Mouse (Mus musculus) left cerebral cortex, adult 2 months (tissue): Measurements from ENCODE around the gene Zbtb4. TPM values are rescaled to one million over a fixed set of nuclear protein-coding genes. Genes with fewer than 3 reads are reported as not detected.

ENCODE experiments used
- DNase-seq, 2 experiments: peaks; one replicate each; pipeline ENCODE4 v3.0.0; 2021 to 2022; ENCODE audit warnings: low spot score in 2 of 2, mixed read lengths in 1 of 2; ENCODE audit errors: extremely low spot score in 1 of 2
- H3K27ac ChIP-seq: fragments of 200-600 bp; 2 replicates; pipeline ENCODE4 v1.8.1; 2022
- H3K4me3 ChIP-seq: fragments of 200-600 bp; 2 replicates; pipeline ENCODE4 v1.8.1; 2022
- CTCF ChIP-seq: fragments of 200-600 bp; IDR thresholded peaks from 2 replicates; pipeline ENCODE4 v1.8.1; 2022; ENCODE audit warnings: antibody characterized with exemption, mild to moderate bottlenecking, moderate library complexity
- intact Hi-C: fragments of 180-260 bp; cut with DNase I; formaldehyde crosslinking; loops from one replicate; pipeline ENCODE4 v1.15.1; 2025
- total RNA-seq, 2 experiments: library from RNA; stranded (reverse); gene quantifications; 2 replicates each; pipeline ENCODE4 v1.2.3; 2021

Zbtb4 gene
- total RNA-seq, 2 experiments from 2014 or later: 134 to 167 TPM

- intact Hi-C loops: no loop called here
- no peak for DNase-seq
- TF ChIP-seq CTCF: no peak
- H3K4me3 ChIP-seq: no peak overlapping the region
- H3K27ac ChIP-seq: no peak overlapping the region
Measured at GRCm38 (mm10) chr11:69823456-69823855, 57.7 kb downstream of the Zbtb4 start.

- H3K4me3 ChIP-seq: no peak overlapping the region
- no peak overlapping the region for H3K27ac ChIP-seq
- TF ChIP-seq CTCF: no peak
- intact Hi-C loops: no loop called here
- DNase-seq: no peak
Measured at GRCm38 (mm10) chr11:69828832-69829231, 63.1 kb downstream of the Zbtb4 start.

DNA sequence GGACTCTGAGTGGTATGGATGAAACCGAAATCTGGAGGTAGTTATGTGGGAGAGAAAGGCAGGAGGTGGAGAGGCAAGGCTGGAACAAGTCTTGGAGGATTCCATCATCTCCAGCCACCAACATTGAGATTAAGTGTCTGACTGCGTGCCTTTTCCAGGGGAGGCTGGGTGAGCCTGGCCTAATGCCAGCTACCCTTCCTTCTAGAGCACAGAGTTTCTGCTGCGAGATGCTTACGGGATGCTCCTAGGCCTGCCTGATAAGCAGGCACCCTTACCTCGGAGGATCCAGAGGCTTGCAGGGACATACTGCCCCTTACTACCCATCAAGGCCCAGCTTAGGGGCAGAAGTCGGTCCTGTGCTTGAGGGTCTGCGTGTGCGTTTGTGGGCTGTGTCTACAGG, 67.8 kb downstream of the Zbtb4 start:
- intact Hi-C loops: no loop called here
- H3K4me3 ChIP-seq: peak overlapping the region; percentile 67
- H3K27ac ChIP-seq: no peak overlapping the region
- DNase-seq: no peak
- TF ChIP-seq CTCF: no peak

Other genes starting within 250 kb of the Zbtb4 start
- 1 to 10 TPM; 2.7 to 3.7 TPM for gene Dnah2, start 216.8 kb upstream of the Zbtb4 start, total RNA-seq
- 10 to 100 TPM; 46.6 to 63.0 TPM for gene Efnb3, start 205.7 kb upstream of the Zbtb4 start, total RNA-seq
- 10 to 100 TPM in 1 of 2 experiments, 1 to 10 TPM in 1; 7.6 to 10.5 TPM for gene Wrap53, start 185.7 kb upstream of the Zbtb4 start, total RNA-seq
- gene Trp53, start 185.6 kb upstream of the Zbtb4 start, total RNA-seq: 10 to 100 TPM; 23.7 TPM
- gene Atp1b2, start 160.0 kb upstream of the Zbtb4 start, total RNA-seq: 100 to 1,000 TPM; 411 to 429 TPM
- not detected for gene Shbg, start 148.0 kb upstream of the Zbtb4 start, total RNA-seq
- gene Sat2, start 143.9 kb upstream of the Zbtb4 start, total RNA-seq: 10 to 100 TPM in 1 of 2 experiments, 1 to 10 TPM in 1; 9.9 to 13.7 TPM
- 100 to 1,000 TPM; 146 TPM for gene Fxr2, start 132.9 kb upstream of the Zbtb4 start, total RNA-seq
- not detected for gene Sox15, start 110.6 kb upstream of the Zbtb4 start, total RNA-seq
- gene Mpdu1, start 103.3 kb upstream of the Zbtb4 start, total RNA-seq: 10 to 100 TPM; 59.0 to 59.4 TPM
- 10 to 100 TPM; 11.8 to 14.1 TPM for gene Cd68, start 99.8 kb upstream of the Zbtb4 start, total RNA-seq
- 100 to 1,000 TPM; 299 to 311 TPM for gene Eif4a1, start 93.5 kb upstream of the Zbtb4 start, total RNA-seq
- gene Senp3, start 83.8 kb upstream of the Zbtb4 start, total RNA-seq: 100 to 1,000 TPM; 108 to 111 TPM
- 1 to 10 TPM; 3.3 to 3.8 TPM for gene Tnfsf13, start 80.1 kb upstream of the Zbtb4 start, total RNA-seq
- 10 to 100 TPM in 1 of 2 experiments, 1 to 10 TPM in 1; 9.5 to 10.6 TPM for gene Tnfsf12, start 70.1 kb upstream of the Zbtb4 start, total RNA-seq
- 1 to 10 TPM; 1.4 to 1.9 TPM for gene Tnfsfm13, start 69.8 kb upstream of the Zbtb4 start, total RNA-seq
- 10 to 100 TPM; 55.1 to 56.6 TPM for gene Polr2a, start 7.3 kb upstream of the Zbtb4 start, total RNA-seq
- gene Slc35g3, start 3.9 kb upstream of the Zbtb4 start, total RNA-seq: not detected
- gene Chrnb1, start 30.0 kb downstream of the Zbtb4 start, total RNA-seq: 1 to 10 TPM; 1.0 to 1.4 TPM
- 10 to 100 TPM; 15.9 to 19.8 TPM for gene Fgf11, start 35.9 kb downstream of the Zbtb4 start, total RNA-seq
- under 1 TPM in 1 of 2 experiments, not detected in 1; 0.23 TPM for gene Tmem102, start 39.7 kb downstream of the Zbtb4 start, total RNA-seq
- gene Gm39566, start 49.4 kb downstream of the Zbtb4 start, total RNA-seq: not detected
- gene Spem2, start 52.6 kb downstream of the Zbtb4 start, total RNA-seq: not detected
- under 1 TPM; 0.34 to 0.44 TPM for gene Spem1, start 56.3 kb downstream of the Zbtb4 start, total RNA-seq
- gene Nlgn2, start 71.9 kb downstream of the Zbtb4 start, total RNA-seq: 100 to 1,000 TPM; 236 to 243 TPM
- gene Tmem256, start 72.6 kb downstream of the Zbtb4 start, total RNA-seq: 100 to 1,000 TPM; 113 to 126 TPM
- gene Plscr3, start 80.5 kb downstream of the Zbtb4 start, total RNA-seq: 10 to 100 TPM; 19.5 to 22.5 TPM
- gene Tnk1, start 92.8 kb downstream of the Zbtb4 start, total RNA-seq: under 1 TPM in 1 of 2 experiments, not detected in 1; 0.20 TPM
- not detected for gene Tmem95, start 112.1 kb downstream of the Zbtb4 start, total RNA-seq
- gene Kctd11, start 115.5 kb downstream of the Zbtb4 start, total RNA-seq: 1 to 10 TPM; 1.3 to 1.5 TPM
- not detected for gene Acap1, start 129.6 kb downstream of the Zbtb4 start, total RNA-seq
- gene 2810408A11Rik, start 135.1 kb downstream of the Zbtb4 start, total RNA-seq: under 1 TPM; 0.23 to 0.87 TPM
- gene Neurl4, start 135.2 kb downstream of the Zbtb4 start, total RNA-seq: 100 to 1,000 TPM; 121 to 124 TPM
- 10 to 100 TPM; 31.0 to 31.7 TPM for gene Gps2, start 148.0 kb downstream of the Zbtb4 start, total RNA-seq
- gene Eif5a, start 156.0 kb downstream of the Zbtb4 start, total RNA-seq: 100 to 1,000 TPM; 408 to 429 TPM
- 1 to 10 TPM; 9.9 to 10.0 TPM for gene Ybx2, start 169.9 kb downstream of the Zbtb4 start, total RNA-seq
- 1 to 10 TPM; 2.3 to 4.1 TPM for gene Slc2a4, start 182.3 kb downstream of the Zbtb4 start, total RNA-seq
- gene Cldn7, start 198.9 kb downstream of the Zbtb4 start, total RNA-seq: not detected
- 100 to 1,000 TPM; 116 to 124 TPM for gene Ctdnep1, start 215.2 kb downstream of the Zbtb4 start, total RNA-seq
- gene Elp5, start 216.6 kb downstream of the Zbtb4 start, total RNA-seq: 10 to 100 TPM; 90.9 to 93.8 TPM
- 100 to 1,000 TPM; 209 to 215 TPM for gene Gabarap, start 225.2 kb downstream of the Zbtb4 start, total RNA-seq
- gene Phf23, start 229.9 kb downstream of the Zbtb4 start, total RNA-seq: 10 to 100 TPM; 44.3 to 48.9 TPM
- 10 to 100 TPM; 32.6 to 32.9 TPM for gene Dvl2, start 234.7 kb downstream of the Zbtb4 start, total RNA-seq
- gene Acadvl, start 249.5 kb downstream of the Zbtb4 start, total RNA-seq: 10 to 100 TPM; 59.4 to 62.5 TPM